Mouse (Mus musculus): Measurements from ENCODE around the gene Actl6b. TPM values are rescaled to one million over a fixed set of nuclear protein-coding genes. Genes with fewer than 3 reads are reported as not detected.
"Not testable (repeated sequence)": the region's sequence is repeated elsewhere in the genome, so short reads cannot be mapped to it uniquely, and the experiment has no call there.

The Actl6b gene
- polyA plus RNA-seq, 1 experiment from 2014 or later, result 76.1 TPM

DNA sequence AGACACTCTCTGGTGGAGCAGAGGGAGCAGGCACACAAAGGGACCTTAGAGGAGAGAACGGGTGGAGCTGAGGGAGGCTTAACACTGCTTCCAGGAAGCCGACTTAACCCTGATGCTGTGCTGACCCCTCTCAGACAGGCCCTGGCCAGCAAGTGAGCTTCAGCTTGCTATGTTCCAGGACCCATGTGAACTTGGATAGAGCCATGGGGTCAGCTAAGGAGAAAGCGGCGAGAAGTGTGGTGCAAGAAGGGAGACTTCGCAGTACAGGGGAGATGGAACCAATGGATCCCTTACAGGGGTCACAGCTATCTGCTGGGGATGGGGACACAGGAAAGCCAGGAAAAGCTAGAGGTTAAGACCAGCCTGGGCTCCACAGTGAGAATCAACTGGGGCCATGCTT is 59.8 kb downstream of the Actl6b start:
- no peak overlapping the region for H3K9ac ChIP-seq

DNA sequence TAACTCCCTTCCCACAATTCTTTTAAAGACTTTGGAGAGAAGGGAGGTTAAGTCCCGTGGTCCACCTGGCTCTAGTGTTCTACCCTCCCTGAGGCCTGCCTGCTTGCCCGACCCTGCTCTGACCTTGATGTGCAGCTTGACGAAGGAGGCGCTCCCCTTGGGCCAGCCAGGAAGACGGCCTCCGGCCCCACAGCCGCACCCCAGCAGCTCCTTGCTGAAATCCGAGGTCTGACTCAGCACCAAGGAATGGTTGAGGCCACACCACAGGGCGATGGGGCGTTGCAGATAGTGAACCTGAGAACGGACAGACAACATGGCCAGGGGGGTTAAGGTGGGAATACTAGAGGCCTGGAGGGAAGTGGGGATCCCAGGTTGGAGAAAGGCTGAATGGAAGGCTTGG is 60.2 kb downstream of the Actl6b start, which contains the start of gene Pcolce:
TSS of gene Pcolce (minus strand) at position 235 of the 400 bp plus-strand sequence.
- WGBS, result 73% methylated on average over 11 of the region's 11 CpGs

More for the DNA sequence above, 59.8 kb downstream of the Actl6b start:
- ATAC-seq (ENCODE audit: low FRiP score), result no peak
- Histone ChIP-seq H3K27me3 (peaks cover 12% of the 10 kb centered on the region), H3K9me3 (no peaks in the 10 kb centered on the region), H3K36me3 (replicated peaks) (no peaks in the 10 kb centered on the region), H3K27ac (no peak overlapping the region), H3K4me1 (peaks cover 42% of the 10 kb centered on the region), H3K4me3 (replicated peaks) (no peak overlapping the region), H3K4me2 (no peak overlapping the region)
- 73% methylated on average over 5 of the region's 5 CpGs for WGBS

DNA sequence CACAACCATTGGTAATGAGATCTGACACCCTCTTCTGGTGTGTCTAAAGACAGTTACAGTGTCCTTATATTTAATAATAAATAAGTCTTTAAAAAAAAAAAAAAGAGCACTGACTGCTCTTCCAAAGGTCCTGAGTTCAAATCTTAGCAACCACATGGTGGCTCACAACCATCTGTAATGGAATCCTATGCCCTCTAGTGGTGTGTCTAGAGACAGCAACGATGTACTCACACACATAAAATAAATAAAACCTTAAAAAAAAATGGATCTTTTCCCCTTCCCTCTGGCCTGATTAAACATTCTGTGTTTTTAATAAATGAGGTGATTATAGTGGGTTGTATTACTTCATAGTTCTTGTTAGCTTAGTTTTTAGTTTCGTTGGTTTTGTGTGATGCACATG is 61.6 kb downstream of the Actl6b start:
- not testable (repeated sequence) for ATAC-seq (ENCODE audit: low FRiP score); H3K27ac ChIP-seq; H3K9me3 ChIP-seq; H3K4me2 ChIP-seq; H3K4me3 ChIP-seq (replicated peaks); H3K36me3 ChIP-seq (replicated peaks); H3K27me3 ChIP-seq; H3K9ac ChIP-seq
- 95% methylated on average over 2 of the region's 2 CpGs for WGBS
- peaks cover 33% of the 10 kb centered on the region for H3K4me1 ChIP-seq

More for the DNA sequence above, 60.2 kb downstream of the Actl6b start, which contains the start of gene Pcolce:
- no peak within 1 kb of the TSS for H3K27ac ChIP-seq
- H3K4me1 ChIP-seq, result peaks cover 37% of the 10 kb centered on the region
- H3K4me3 ChIP-seq (replicated peaks), result no peak within 1 kb of the TSS
- no peak within 1 kb of the TSS for H3K9ac ChIP-seq
- H3K4me2 ChIP-seq, result no peak within 1 kb of the TSS
- H3K9me3 ChIP-seq, result no peaks in the 10 kb centered on the region
- H3K27me3 ChIP-seq, result peaks cover 7% of the 10 kb centered on the region
- ATAC-seq (ENCODE audit: low FRiP score), result no peak
- H3K36me3 ChIP-seq (replicated peaks), result no peaks in the 10 kb centered on the region

DNA sequence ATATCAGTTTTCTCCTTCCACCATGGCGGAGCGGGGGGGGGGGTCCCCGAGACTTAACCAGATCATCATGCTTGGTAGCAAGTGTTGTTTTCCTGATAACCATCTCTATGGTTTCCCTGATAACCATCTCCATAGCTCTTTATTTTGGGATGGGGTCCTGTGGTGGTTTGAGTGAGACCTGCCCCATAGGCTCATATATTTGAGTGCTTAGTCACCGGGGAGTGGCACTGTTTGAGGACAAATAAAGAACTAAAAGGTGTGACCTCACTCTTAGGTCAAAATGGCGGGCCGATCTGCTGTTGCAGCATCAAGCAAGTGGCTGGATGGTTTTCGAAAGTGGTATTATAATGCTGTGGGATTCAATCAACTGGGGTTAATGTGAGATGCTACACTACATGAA is 62.0 kb downstream of the Actl6b start:
- 89% methylated on average over 7 of the region's 7 CpGs for WGBS
- Histone ChIP-seq H3K9me3 (no peaks in the 10 kb centered on the region), H3K4me1 (peaks cover 31% of the 10 kb centered on the region), H3K36me3 (replicated peaks) (no peaks in the 10 kb centered on the region), H3K4me3 (replicated peaks) (no peak overlapping the region), H3K9ac (no peak overlapping the region), H3K27ac (no peak overlapping the region), H3K4me2 (no peak overlapping the region), H3K27me3 (no peaks in the 10 kb centered on the region)
- no peak for ATAC-seq (ENCODE audit: low FRiP score)

Small RNA genes within 50 kb of the gene (microRNA-seq; reads per million reads assigned to microRNA genes)
- 1.2 reads per million for gene Mir6418

Other genes starting within 250 kb of the Actl6b start
- 184 and 198 TPM in 2 replicates for gene Srrt, start 245.8 kb upstream of the Actl6b start, polyA plus RNA-seq (2016; fragmentation: Nextera tagmentation; extraction: Ambion mirVana)
- 41.3 and 43.9 TPM in 2 replicates for gene Trip6, start 239.1 kb upstream of the Actl6b start, polyA plus RNA-seq (2016; fragmentation: Nextera tagmentation; extraction: Ambion mirVana)
- 17.3 and 17.4 TPM in 2 replicates for gene Slc12a9, start 219.9 kb upstream of the Actl6b start, polyA plus RNA-seq (2016; fragmentation: Nextera tagmentation; extraction: Ambion mirVana)
- 26.7 and 27.7 TPM in 2 replicates for gene Ephb4, start 203.4 kb upstream of the Actl6b start, polyA plus RNA-seq (2016; fragmentation: Nextera tagmentation; extraction: Ambion mirVana)
- gene Zan, start 76.5 kb upstream of the Actl6b start, polyA plus RNA-seq (2016; fragmentation: Nextera tagmentation; extraction: Ambion mirVana), result 0.09 TPM in 2 replicates
- gene Pop7, start 51.0 kb upstream of the Actl6b start, polyA plus RNA-seq (2016; fragmentation: Nextera tagmentation; extraction: Ambion mirVana), result 61.6 and 62.1 TPM in 2 replicates
- gene Gigyf1, start 35.0 kb upstream of the Actl6b start, polyA plus RNA-seq (2016; fragmentation: Nextera tagmentation; extraction: Ambion mirVana), result 18.7 TPM in 2 replicates
- 0.38 and 0.47 TPM in 2 replicates for gene Epo, start 20.3 kb upstream of the Actl6b start, polyA plus RNA-seq (2016; fragmentation: Nextera tagmentation; extraction: Ambion mirVana)
- 411 and 417 TPM in 2 replicates for gene Gnb2, start 20.0 kb upstream of the Actl6b start, polyA plus RNA-seq (2016; fragmentation: Nextera tagmentation; extraction: Ambion mirVana)
- 1.1 and 1.7 TPM in 2 replicates for gene Tfr2, start 16.3 kb downstream of the Actl6b start, polyA plus RNA-seq (2016; fragmentation: Nextera tagmentation; extraction: Ambion mirVana)
- gene Mospd3, start 47.5 kb downstream of the Actl6b start, polyA plus RNA-seq (2016; fragmentation: Nextera tagmentation; extraction: Ambion mirVana), result 25.7 and 29.0 TPM in 2 replicates
- gene Pcolce, start 60.3 kb downstream of the Actl6b start, polyA plus RNA-seq (2016; fragmentation: Nextera tagmentation; extraction: Ambion mirVana), result 30.6 and 39.7 TPM in 2 replicates
- gene Fbxo24, start 75.5 kb downstream of the Actl6b start, polyA plus RNA-seq (2016; fragmentation: Nextera tagmentation; extraction: Ambion mirVana), result 0.26 and 0.45 TPM in 2 replicates
- 29.8 and 35.1 TPM in 2 replicates for gene Lrch4, start 75.6 kb downstream of the Actl6b start, polyA plus RNA-seq (2016; fragmentation: Nextera tagmentation; extraction: Ambion mirVana)
- 9.6 and 10.1 TPM in 2 replicates for gene Gm20605, start 75.7 kb downstream of the Actl6b start, polyA plus RNA-seq (2016; fragmentation: Nextera tagmentation; extraction: Ambion mirVana)
- gene Sap25, start 87.8 kb downstream of the Actl6b start, polyA plus RNA-seq (2016; fragmentation: Nextera tagmentation; extraction: Ambion mirVana), result 9.0 and 10.5 TPM in 2 replicates
- gene Irs3, start 92.2 kb downstream of the Actl6b start, polyA plus RNA-seq (2016; fragmentation: Nextera tagmentation; extraction: Ambion mirVana), result not detected in 2 replicates
- gene Agfg2, start 131.2 kb downstream of the Actl6b start, polyA plus RNA-seq (2016; fragmentation: Nextera tagmentation; extraction: Ambion mirVana), result 28.2 and 31.1 TPM in 2 replicates
- 19.5 and 22.6 TPM in 2 replicates for gene Nyap1, start 188.1 kb downstream of the Actl6b start, polyA plus RNA-seq (2016; fragmentation: Nextera tagmentation; extraction: Ambion mirVana)
- 68.6 and 73.2 TPM in 2 replicates for gene Tsc22d4, start 192.2 kb downstream of the Actl6b start, polyA plus RNA-seq (2016; fragmentation: Nextera tagmentation; extraction: Ambion mirVana)
- gene Ppp1r35, start 225.3 kb downstream of the Actl6b start, polyA plus RNA-seq (2016; fragmentation: Nextera tagmentation; extraction: Ambion mirVana), result 55.7 and 60.1 TPM in 2 replicates
- gene Mepce, start 234.1 kb downstream of the Actl6b start, polyA plus RNA-seq (2016; fragmentation: Nextera tagmentation; extraction: Ambion mirVana), result 13.4 and 15.4 TPM in 2 replicates
- 14.6 and 15.2 TPM in 2 replicates for gene Zcwpw1, start 234.3 kb downstream of the Actl6b start, polyA plus RNA-seq (2016; fragmentation: Nextera tagmentation; extraction: Ambion mirVana)